ENCODE assay signal across 13 mouse cellular contexts in the genomic region with DNA sequence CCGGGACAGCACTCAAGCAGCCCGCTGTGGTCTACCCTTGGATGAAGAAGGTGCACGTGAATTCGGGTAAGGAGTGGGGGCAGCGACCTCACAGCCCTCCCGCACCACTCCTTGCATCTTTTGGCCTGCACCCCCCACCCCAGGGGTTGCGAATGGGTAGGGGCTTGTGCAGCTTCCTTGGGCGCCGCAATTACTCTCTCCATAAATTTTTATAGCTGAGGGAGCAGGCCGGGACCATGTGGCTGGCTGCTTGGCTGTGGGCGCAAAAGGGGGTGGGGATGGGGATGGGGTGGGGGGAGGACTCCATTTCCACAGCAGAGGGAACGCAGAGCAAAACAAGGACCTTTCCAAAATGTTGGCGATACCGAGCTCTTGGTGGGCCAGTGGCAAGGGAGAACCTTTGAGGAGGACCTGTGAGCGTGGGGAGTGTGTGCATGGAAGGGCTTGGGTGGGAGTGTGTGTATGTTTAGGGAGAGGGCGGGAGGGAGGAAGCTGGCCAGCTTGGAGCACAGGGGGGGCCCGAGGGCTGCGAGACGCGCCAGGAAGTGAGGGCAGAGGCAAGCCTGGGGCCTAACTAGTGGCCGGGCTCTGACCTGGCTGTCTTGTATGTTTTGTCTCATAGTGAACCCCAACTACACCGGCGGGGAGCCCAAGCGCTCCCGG. TPM values are rescaled to one million over a fixed set of nuclear protein-coding genes. Genes with fewer than 3 reads are reported as not detected.
DNase-seq lines count a peak whose midpoint lies in the region; ATAC-seq lines count a peak whose summit lies in the region.
"Had no signal": no experiment of that assay in that cellular context is flagged by ENCODE, and none has a peak within 500 bp of the region (broad histone marks: within the 10 kb centered on the region; RNA-seq: fewer than 3 reads in every experiment).

No protein-coding gene starts in this region.

- no peak for DNase-seq in heart, postnatal 10 days
- DNase-seq in midbrain, embryonic 10.5 days (ENCODE audit: low spot score), result no peak
- DNase-seq in adrenal gland, adult 2 months, result no peak
- DNase-seq in adrenal gland, postnatal 25 days, result no peak
- DNase-seq: cerebellum, postnatal 14 days; gastrocnemius, postnatal 10 days had no signal

- ATAC-seq in heart, embryonic 12.5 days (ENCODE audit: insufficient number of reproducible peaks, low FRiP score), result no peak
- ATAC-seq in midbrain, embryonic 16.5 days, result no peak
- no peak for ATAC-seq in intestine, embryonic 16.5 days
- no peak for ATAC-seq in stomach, embryonic 16.5 days (ENCODE audit: insufficient read depth, low FRiP score)

- peak overlapping the region; percentile 62 for H3K4me2 ChIP-seq in heart, embryonic 12.5 days
- no peak overlapping the region for H3K4me2 ChIP-seq in midbrain, embryonic 16.5 days (ENCODE audit: low read length)
- peak overlapping the region; percentile 49 for H3K4me2 ChIP-seq in intestine, embryonic 16.5 days (ENCODE audit: low read depth, low read length)
- H3K4me2 ChIP-seq in stomach, embryonic 16.5 days (ENCODE audit: low read depth, low read length), result peak overlapping the region; percentile 38

- no peaks in the 10 kb centered on the region for H3K36me3 ChIP-seq in heart, embryonic 12.5 days
- H3K36me3 ChIP-seq in midbrain, embryonic 10.5 days, result no peaks in the 10 kb centered on the region
- H3K36me3 ChIP-seq in midbrain, embryonic 16.5 days (ENCODE audit: control insufficient read depth, insufficient read depth, low read length), result no peaks in the 10 kb centered on the region
- no peaks in the 10 kb centered on the region for H3K36me3 ChIP-seq in intestine, embryonic 16.5 days (ENCODE audit: control insufficient read depth, insufficient read depth, low read length)
- no peaks in the 10 kb centered on the region for H3K36me3 ChIP-seq in stomach, embryonic 16.5 days (ENCODE audit: control insufficient read depth, insufficient read depth, low read length)

- intact Hi-C loops in heart, postnatal 10 days (cut with DNase I), result no loop called here

- peaks cover 11% of the 10 kb centered on the region for H3K4me1 ChIP-seq in heart, embryonic 12.5 days (replicated peaks)
- H3K4me1 ChIP-seq in midbrain, embryonic 10.5 days, result peaks cover 11% of the 10 kb centered on the region
- H3K4me1 ChIP-seq in midbrain, embryonic 16.5 days (ENCODE audit: control insufficient read depth, insufficient read depth, low read length), result no peaks in the 10 kb centered on the region; the same call in 1 of the 2 replicates
- H3K4me1 ChIP-seq in intestine, embryonic 16.5 days (ENCODE audit: control insufficient read depth, insufficient read depth, low read length), result peaks cover 11% of the 10 kb centered on the region; the same call in 1 of the 2 replicates
- H3K4me1 ChIP-seq in stomach, embryonic 16.5 days (ENCODE audit: control insufficient read depth, insufficient read depth, low read length), result no peaks in the 10 kb centered on the region

- no peak overlapping the region for H3K27ac ChIP-seq in heart, embryonic 12.5 days (ENCODE audit: poor library complexity, severe bottlenecking)
- H3K27ac ChIP-seq in midbrain, embryonic 10.5 days (replicated peaks), result no peak overlapping the region
- H3K27ac ChIP-seq in midbrain, embryonic 16.5 days (ENCODE audit: low read length), result no peak overlapping the region
- peak overlapping the region; percentile 33; the same call in 1 of the 2 replicates for H3K27ac ChIP-seq in intestine, embryonic 16.5 days (ENCODE audit: low read length)
- H3K27ac ChIP-seq in stomach, embryonic 16.5 days (ENCODE audit: low read length), result no peak overlapping the region

- H3K4me3 ChIP-seq in heart, embryonic 12.5 days, result peak overlapping the region; percentile 42
- peak overlapping the region; percentile 37 for H3K4me3 ChIP-seq in midbrain, embryonic 10.5 days
- H3K4me3 ChIP-seq in midbrain, embryonic 16.5 days (ENCODE audit: low read depth, low read length), result no peak overlapping the region
- peak overlapping the region; percentile 41 for H3K4me3 ChIP-seq in intestine, embryonic 16.5 days (ENCODE audit: low read length)
- peak overlapping the region; percentile 29 for H3K4me3 ChIP-seq in stomach, embryonic 16.5 days (replicated peaks; ENCODE audit: low read length)

- 2% methylated on average over 25 of the region's 25 CpGs for WGBS in heart, embryonic 12.5 days
- 1% methylated on average over 25 of the region's 25 CpGs for WGBS in midbrain, embryonic 10.5 days
- WGBS in midbrain, embryonic 16.5 days, result 1% methylated on average over 25 of the region's 25 CpGs
- WGBS in intestine, embryonic 16.5 days, result 23% methylated on average over 25 of the region's 25 CpGs
- WGBS in stomach, embryonic 16.5 days, result 12% methylated on average over 25 of the region's 25 CpGs

- H3K27me3 ChIP-seq in heart, embryonic 12.5 days (replicated peaks), result peaks cover 94% of the 10 kb centered on the region
- peaks cover 100% of the 10 kb centered on the region for H3K27me3 ChIP-seq in midbrain, embryonic 10.5 days (ENCODE audit: low read depth, poor library complexity, severe bottlenecking)
- peaks cover 89% of the 10 kb centered on the region for H3K27me3 ChIP-seq in midbrain, embryonic 16.5 days (ENCODE audit: control insufficient read depth, insufficient read depth, low read depth, low read length)
- peaks cover 67% of the 10 kb centered on the region for H3K27me3 ChIP-seq in intestine, embryonic 16.5 days (replicated peaks; ENCODE audit: control insufficient read depth, insufficient read depth, low read length)
- H3K27me3 ChIP-seq in stomach, embryonic 16.5 days (ENCODE audit: control insufficient read depth, insufficient read depth, low read length), result peaks cover 95% of the 10 kb centered on the region
- H3K27me3 ChIP-seq: CH12.LX had no signal

- H3K9ac ChIP-seq in heart, embryonic 12.5 days, result no peak overlapping the region
- H3K9ac ChIP-seq in midbrain, embryonic 16.5 days (ENCODE audit: low read depth, low read length), result no peak overlapping the region
- peak overlapping the region; percentile 56 for H3K9ac ChIP-seq in intestine, embryonic 16.5 days (ENCODE audit: low read depth, low read length)
- no peak overlapping the region; the same call in 1 of the 2 replicates for H3K9ac ChIP-seq in stomach, embryonic 16.5 days (ENCODE audit: low read length)

- H3K9me3 ChIP-seq in heart, embryonic 12.5 days (replicated peaks), result no peaks in the 10 kb centered on the region
- no peaks in the 10 kb centered on the region for H3K9me3 ChIP-seq in midbrain, embryonic 10.5 days (replicated peaks)
- no peaks in the 10 kb centered on the region for H3K9me3 ChIP-seq in midbrain, embryonic 16.5 days (replicated peaks; ENCODE audit: control insufficient read depth, low read length, poor library complexity, severe bottlenecking)
- H3K9me3 ChIP-seq in intestine, embryonic 16.5 days (ENCODE audit: control insufficient read depth, low read length), result no peaks in the 10 kb centered on the region
- no peaks in the 10 kb centered on the region for H3K9me3 ChIP-seq in stomach, embryonic 16.5 days (replicated peaks; ENCODE audit: control insufficient read depth, low read length)

RNA-seq across cellular contexts. Expression of gene Gm28230, which starts 1.2 kb away (rescaled TPM):
- 0.08 TPM in 1 of 2 replicates, not detected in the other for polyA plus RNA-seq in heart, embryonic 12.5 days (2016; fragmentation: Nextera tagmentation; extraction: Ambion mirVana)
- total RNA-seq in heart, postnatal 10 days (2021), result not detected
- polyA plus RNA-seq in midbrain, embryonic 10.5 days (2016; fragmentation: Nextera tagmentation; extraction: Ambion mirVana), result not detected in 2 replicates
- not detected in 2 replicates for polyA plus RNA-seq in midbrain, embryonic 16.5 days (2015; fragmentation: Nextera tagmentation; extraction: Ambion mirVana)
- 0.24 TPM in 1 of 2 replicates, not detected in the other for polyA plus RNA-seq in intestine, embryonic 16.5 days (2015; fragmentation: Nextera tagmentation; extraction: Ambion mirVana)
- polyA plus RNA-seq in stomach, embryonic 16.5 days (2015; fragmentation: Nextera tagmentation; extraction: Ambion mirVana), result 0.10 and 0.13 TPM in 2 replicates
- total RNA-seq in adrenal gland, adult 2 months (2021), result 1 to 10 TPM; 1.3 to 2.5 TPM
- 1.3 and 2.7 TPM in 2 replicates for polyA plus RNA-seq in adrenal gland, adult 2 months (2012; rRNA removed)
- total RNA-seq in adrenal gland, postnatal 25 days (2021), result 3.3 and 3.6 TPM in 2 replicates
- total RNA-seq: liver, adult 2 months; neutrophil, adult 5-6 weeks had no signal
- polyA plus RNA-seq: liver, adult 2 months had no signal

RNA-seq across cellular contexts. Expression of gene Hoxd4, which starts 16.0 kb away (rescaled TPM):
- 0.19 TPM in 1 of 2 replicates, not detected in the other for polyA plus RNA-seq in heart, embryonic 12.5 days (2016; fragmentation: Nextera tagmentation; extraction: Ambion mirVana)
- under 1 TPM; 0.55 to 0.57 TPM for total RNA-seq in heart, postnatal 10 days (2021)
- not detected in 2 replicates for polyA plus RNA-seq in midbrain, embryonic 10.5 days (2016; fragmentation: Nextera tagmentation; extraction: Ambion mirVana)
- polyA plus RNA-seq in midbrain, embryonic 16.5 days (2015; fragmentation: Nextera tagmentation; extraction: Ambion mirVana), result not detected in 2 replicates
- polyA plus RNA-seq in intestine, embryonic 16.5 days (2015; fragmentation: Nextera tagmentation; extraction: Ambion mirVana), result 0.91 and 0.95 TPM in 2 replicates
- polyA plus RNA-seq in stomach, embryonic 16.5 days (2015; fragmentation: Nextera tagmentation; extraction: Ambion mirVana), result 0.29 and 0.39 TPM in 2 replicates
- 10 to 100 TPM; 16.7 to 19.3 TPM for total RNA-seq in adrenal gland, adult 2 months (2021)
- 72.3 and 92.5 TPM in 2 replicates for polyA plus RNA-seq in adrenal gland, adult 2 months (2012; rRNA removed)
- 27.8 and 34.1 TPM in 2 replicates for total RNA-seq in adrenal gland, postnatal 25 days (2021)
- total RNA-seq: neutrophil, adult 5-6 weeks had no signal

RNA-seq across cellular contexts. Expression of gene Hoxd3, which starts 16.0 kb away (rescaled TPM):
- polyA plus RNA-seq in heart, embryonic 12.5 days (2016; fragmentation: Nextera tagmentation; extraction: Ambion mirVana), result 2.5 and 3.1 TPM in 2 replicates
- total RNA-seq in heart, postnatal 10 days (2021), result not detected
- polyA plus RNA-seq in midbrain, embryonic 10.5 days (2016; fragmentation: Nextera tagmentation; extraction: Ambion mirVana), result 0.06 TPM in 1 of 2 replicates, not detected in the other
- polyA plus RNA-seq in midbrain, embryonic 16.5 days (2015; fragmentation: Nextera tagmentation; extraction: Ambion mirVana), result 0.17 TPM in 1 of 2 replicates, not detected in the other
- 13.4 and 15.1 TPM in 2 replicates for polyA plus RNA-seq in intestine, embryonic 16.5 days (2015; fragmentation: Nextera tagmentation; extraction: Ambion mirVana)
- polyA plus RNA-seq in stomach, embryonic 16.5 days (2015; fragmentation: Nextera tagmentation; extraction: Ambion mirVana), result 7.4 and 9.2 TPM in 2 replicates
- 1 to 10 TPM in 1 of 2 experiments, under 1 TPM in 1; 0.62 to 1.0 TPM for total RNA-seq in adrenal gland, adult 2 months (2021)
- 10.6 and 11.1 TPM in 2 replicates for polyA plus RNA-seq in adrenal gland, adult 2 months (2012; rRNA removed)
- total RNA-seq in adrenal gland, postnatal 25 days (2021), result 0.73 and 2.6 TPM in 2 replicates
- total RNA-seq: liver, adult 2 months; neutrophil, adult 5-6 weeks had no signal
- polyA plus RNA-seq: liver, adult 2 months had no signal

RNA-seq across cellular contexts. Expression of gene Hoxd8, which starts 23.4 kb away (rescaled TPM):
- 0.10 and 0.37 TPM in 2 replicates for polyA plus RNA-seq in heart, embryonic 12.5 days (2016; fragmentation: Nextera tagmentation; extraction: Ambion mirVana)
- 1 to 10 TPM; 1.9 to 2.5 TPM for total RNA-seq in heart, postnatal 10 days (2021)
- not detected in 2 replicates for polyA plus RNA-seq in midbrain, embryonic 10.5 days (2016; fragmentation: Nextera tagmentation; extraction: Ambion mirVana)
- polyA plus RNA-seq in midbrain, embryonic 16.5 days (2015; fragmentation: Nextera tagmentation; extraction: Ambion mirVana), result not detected in 2 replicates
- polyA plus RNA-seq in intestine, embryonic 16.5 days (2015; fragmentation: Nextera tagmentation; extraction: Ambion mirVana), result 3.1 TPM in 2 replicates
- polyA plus RNA-seq in stomach, embryonic 16.5 days (2015; fragmentation: Nextera tagmentation; extraction: Ambion mirVana), result 1.7 and 2.8 TPM in 2 replicates
- total RNA-seq in adrenal gland, adult 2 months (2021), result 10 to 100 TPM; 27.9 to 34.7 TPM
- 19.7 and 52.7 TPM in 2 replicates for polyA plus RNA-seq in adrenal gland, adult 2 months (2012; rRNA removed)
- 27.2 and 33.9 TPM in 2 replicates for total RNA-seq in adrenal gland, postnatal 25 days (2021)
- total RNA-seq: liver, adult 2 months; neutrophil, adult 5-6 weeks had no signal

RNA-seq across cellular contexts. Expression of gene Hoxd9, which starts 30.2 kb away (rescaled TPM):
- 0.08 TPM in 1 of 2 replicates, not detected in the other for polyA plus RNA-seq in heart, embryonic 12.5 days (2016; fragmentation: Nextera tagmentation; extraction: Ambion mirVana)
- total RNA-seq in heart, postnatal 10 days (2021), result under 1 TPM; 0.19 to 0.22 TPM
- not detected in 2 replicates for polyA plus RNA-seq in midbrain, embryonic 10.5 days (2016; fragmentation: Nextera tagmentation; extraction: Ambion mirVana)
- polyA plus RNA-seq in midbrain, embryonic 16.5 days (2015; fragmentation: Nextera tagmentation; extraction: Ambion mirVana), result not detected in 2 replicates
- polyA plus RNA-seq in intestine, embryonic 16.5 days (2015; fragmentation: Nextera tagmentation; extraction: Ambion mirVana), result 1.8 and 2.5 TPM in 2 replicates
- polyA plus RNA-seq in stomach, embryonic 16.5 days (2015; fragmentation: Nextera tagmentation; extraction: Ambion mirVana), result 0.41 and 0.53 TPM in 2 replicates
- 1 to 10 TPM; 3.3 to 7.8 TPM for total RNA-seq in adrenal gland, adult 2 months (2021)
- 6.5 and 9.0 TPM in 2 replicates for polyA plus RNA-seq in adrenal gland, adult 2 months (2012; rRNA removed)
- 3.7 and 5.2 TPM in 2 replicates for total RNA-seq in adrenal gland, postnatal 25 days (2021)
- total RNA-seq: CH12.LX; liver, adult 2 months; neutrophil, adult 5-6 weeks had no signal
- polyA plus RNA-seq: liver, adult 2 months had no signal

Comparison
In these comparisons a context has a peak if more than half of its experiments do, and no peak if none do; other contexts are left out.
1. RNA of gene Hoxd4, which starts 16.0 kb away (polyA plus RNA-seq): 72.3 to 92.5 TPM in adrenal gland, adult 2 months; 0.91 to 0.95 TPM in intestine, embryonic 16.5 days, 0.29 to 0.39 TPM in stomach, embryonic 16.5 days, 0.19 TPM in heart, embryonic 12.5 days, not detected in midbrain, embryonic 10.5 days and not detected in midbrain, embryonic 16.5 days; every median in the first group is over 10 times any median in the second.